In the genomic region with DNA sequence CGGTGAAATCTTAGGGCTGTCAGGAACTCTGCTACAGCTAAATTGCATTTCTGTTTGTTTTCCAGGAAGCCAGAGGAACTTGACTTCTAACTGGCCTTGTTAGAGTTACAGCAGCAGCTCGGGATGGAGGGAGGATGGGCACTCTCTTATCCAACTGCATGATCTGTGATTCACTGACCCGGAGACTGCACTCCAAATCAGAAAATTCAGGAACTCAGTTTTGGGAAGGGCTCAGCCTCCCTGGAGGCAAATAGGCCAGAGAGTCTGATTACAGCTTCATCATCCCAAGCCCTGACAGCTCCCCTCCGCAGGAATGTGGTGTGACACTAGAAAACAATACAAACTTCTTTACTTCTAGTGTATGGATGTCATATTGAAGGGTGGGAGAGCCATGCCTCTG, we compare ENCODE assay signal across 22 mouse cellular contexts. TPM values are rescaled to one million over a fixed set of nuclear protein-coding genes. Genes with fewer than 3 reads are reported as not detected.
DNase-seq lines count a peak whose midpoint lies in the region; TF ChIP-seq lines count a peak whose summit lies in the region.
"Had no signal": no experiment of that assay in that cellular context is flagged by ENCODE, and none has a peak within 500 bp of the region (broad histone marks: within the 10 kb centered on the region; RNA-seq: fewer than 3 reads in every experiment).

No protein-coding gene starts in this region.

- no peaks in the 10 kb centered on the region for H3K27me3 ChIP-seq in spleen, adult 2 months (ENCODE audit: control insufficient read depth, insufficient read depth, low read length)
- peaks cover 3% of the 10 kb centered on the region; the same call in 1 of the 2 replicates for H3K27me3 ChIP-seq in embryonic facial prominence, embryonic 10.5 days (replicated peaks; ENCODE audit: low read depth, poor library complexity, severe bottlenecking)
- H3K27me3 ChIP-seq: CH12.LX; embryonic facial prominence, embryonic 15.5 days; forebrain, embryonic 15.5 days; heart, embryonic 13.5 days had no signal

- H3K9me3 ChIP-seq in embryonic facial prominence, embryonic 10.5 days: no peaks in the 10 kb centered on the region
- H3K9me3 ChIP-seq: embryonic facial prominence, embryonic 15.5 days; forebrain, embryonic 15.5 days; heart, embryonic 13.5 days; hindbrain, embryonic 12.5 days had no signal

- no peak overlapping the region for H3K4me3 ChIP-seq in spleen, adult 2 months (ENCODE audit: extremely low read depth, insufficient read depth, insufficient read length)
- H3K4me3 ChIP-seq in embryonic facial prominence, embryonic 10.5 days: no peak overlapping the region
- H3K4me3 ChIP-seq: embryonic facial prominence, embryonic 15.5 days; erythroblast, embryonic 14.5 days; forebrain, embryonic 15.5 days; heart, embryonic 13.5 days; hindbrain, embryonic 12.5 days had no signal

- 76% methylated on average over 4 of the region's 4 CpGs for WGBS in spleen, adult 2 months
- WGBS in embryonic facial prominence, embryonic 10.5 days: 35% methylated on average over 4 of the region's 4 CpGs

- no peak for TF ChIP-seq POLR2A in spleen, adult 2 months (IDR thresholded peaks at IDR 0.05; ENCODE audit: low read depth, low read length)

- H3K27ac ChIP-seq in spleen, adult 2 months (ENCODE audit: insufficient read depth, low read length): peak overlapping the region; percentile 47; the same call in 1 of the 2 replicates
- no peak overlapping the region for H3K27ac ChIP-seq in embryonic facial prominence, embryonic 10.5 days (replicated peaks)
- H3K27ac ChIP-seq: embryonic facial prominence, embryonic 15.5 days; forebrain, embryonic 15.5 days; heart, embryonic 13.5 days; hindbrain, embryonic 12.5 days; hindbrain, postnatal 0 days had no signal

- TF ChIP-seq CTCF in spleen, adult 2 months (IDR thresholded peaks at IDR 0.05; ENCODE audit: extremely low read depth, insufficient read depth, insufficient read length, insufficient replicate concordance): no peak

- DNase-seq in embryo, embryonic 10.5 days (ENCODE audit: low spot score): peak; percentile 32
- no peak for DNase-seq in embryo, embryonic 11 days
- DNase-seq in spleen, adult 2 months (ENCODE audit: low read depth in 1 of 2, low spot score in 2 of 2): no peak
- no peak for DNase-seq in spleen, postnatal 10 days (ENCODE audit: low spot score in 2 of 2)
- DNase-seq in embryonic facial prominence, embryonic 10.5 days (ENCODE audit: low spot score): peak; percentile 23
- no peak for DNase-seq in layer of hippocampus, adult 8-10 months (ENCODE audit: low spot score in 2 of 2)
- DNase-seq in gastrocnemius, postnatal 25 days: no peak
- DNase-seq in heart, adult 8-10 months (ENCODE audit: low spot score): no peak
- DNase-seq: adrenal gland, postnatal 14 days; cerebellum, adult 11-12 months; cerebellum, adult 9-10 months; cerebellum, postnatal 25 days; gastrocnemius, postnatal 10 days; heart, postnatal 36 days; kidney, adult 11 months had no signal

- peaks cover 4% of the 10 kb centered on the region for H3K4me1 ChIP-seq in spleen, adult 2 months (ENCODE audit: control insufficient read depth, insufficient read depth, insufficient read length)
- H3K4me1 ChIP-seq in embryonic facial prominence, embryonic 10.5 days: peaks cover 13% of the 10 kb centered on the region

- no peaks in the 10 kb centered on the region for H3K36me3 ChIP-seq in spleen, adult 2 months (ENCODE audit: control insufficient read depth, insufficient read depth, low read length)
- H3K36me3 ChIP-seq in embryonic facial prominence, embryonic 10.5 days (replicated peaks): no peaks in the 10 kb centered on the region
- H3K36me3 ChIP-seq: embryonic facial prominence, embryonic 15.5 days; forebrain, embryonic 15.5 days; heart, embryonic 13.5 days; hindbrain, embryonic 12.5 days had no signal

RNA-seq across cellular contexts. Expression of a gene that starts 49.0 kb away (rescaled TPM):
- polyA plus RNA-seq in spleen, adult 2 months (2012; rRNA removed): 10.8 and 12.2 TPM in 2 replicates
- 1.8 and 2.5 TPM in 2 replicates for polyA plus RNA-seq in embryonic facial prominence, embryonic 10.5 days (2016; fragmentation: Nextera tagmentation; extraction: Ambion mirVana)
- total RNA-seq in layer of hippocampus, adult 8-10 months (2022): 10 to 100 TPM; 20.1 to 33.5 (median 22.8) TPM
- 10 to 100 TPM; 11.5 to 13.1 TPM for total RNA-seq in gastrocnemius, postnatal 25 days (2021)
- 10 to 100 TPM; 18.0 to 23.9 (median 19.8) TPM for total RNA-seq in heart, adult 8-10 months (2022)

Comparison
In these comparisons a context has a peak if more than half of its experiments do, and no peak if none do; other contexts are left out.
1. DNase-seq: peak in embryo, embryonic 10.5 days (single experiment) and embryonic facial prominence, embryonic 10.5 days (single experiment); none in embryo, embryonic 11 days (single experiment), spleen, adult 2 months (0 of 2), spleen, postnatal 10 days (0 of 2), layer of hippocampus, adult 8-10 months (0 of 2), gastrocnemius, postnatal 25 days (single experiment) and heart, adult 8-10 months (single experiment).